Mouse (Mus musculus) CH12.LX (cell line): ENCODE data around the gene Igf1r. TPM values are rescaled to one million over a fixed set of nuclear protein-coding genes. Genes with fewer than 3 reads are reported as not detected.

ENCODE experiments used
- DNase-seq: peaks from one replicate; pipeline ENCODE4 v3.0.0-alpha.2; 2013; ENCODE audit errors: extremely low read depth
- H3K27ac ChIP-seq: 2 replicates; pipeline ENCODE4 v1.5.1; 2012; ENCODE audit warnings: low read depth, mild to moderate bottlenecking, control low read depth, moderate library complexity; ENCODE audit not compliant: insufficient read depth
- H3K27me3 ChIP-seq: replicated peaks from 2 replicates; pipeline ENCODE3; 2012; ENCODE audit warnings: inconsistent platforms
- H3K36me3 ChIP-seq, 2 experiments: replicated peaks in 1 of 2; 2 replicates each; pipeline versions ENCODE3 to v1.6.1; 2012; ENCODE audit warnings: inconsistent platforms in 1 of 2, low read length in 1 of 2, mild to moderate bottlenecking in 1 of 2, mixed read lengths in 1 of 2, moderate library complexity in 1 of 2; ENCODE audit not compliant: control insufficient read depth in 1 of 2, insufficient read depth in 1 of 2
- H3K4me1 ChIP-seq, 2 experiments: 2 replicates each; pipeline ENCODE4 v1.6.1; 2012; ENCODE audit warnings: inconsistent platforms in 1 of 2, moderate library complexity in 1 of 2; ENCODE audit not compliant: insufficient read depth in 2 of 2, control insufficient read depth in 1 of 2
- H3K4me2 ChIP-seq: 2 replicates; pipeline ENCODE4 v1.6.1; 2012; ENCODE audit warnings: low read depth, mild to moderate bottlenecking, control low read depth; ENCODE audit not compliant: poor library complexity, insufficient read depth, severe bottlenecking
- H3K4me3 ChIP-seq, 3 experiments: fragments of 150-350 bp in 1 of 3; sonication (generic) in 1 of 3; replicated peaks in 1 of 3; 2 replicates each; pipeline versions ENCODE3 to v1.5.1; 2011 to 2012; ENCODE audit warnings: low read depth in 2 of 3, low read length in 2 of 3, mild to moderate bottlenecking in 2 of 3, moderate library complexity in 2 of 3, control low read depth in 1 of 3, improper control_type of control experiment in 1 of 3, inconsistent platforms in 1 of 3, mixed read lengths in 1 of 3; ENCODE audit not compliant: poor library complexity in 1 of 3
- H3K79me2 ChIP-seq: replicated peaks from 2 replicates; pipeline ENCODE4 v1.6.1; 2012; ENCODE audit warnings: mild to moderate bottlenecking, moderate library complexity; ENCODE audit not compliant: control insufficient read depth, poor library complexity, insufficient read depth, severe bottlenecking; ENCODE audit errors: extremely low read depth
- H3K9ac ChIP-seq: 2 replicates; pipeline ENCODE4 v1.6.1; 2012; ENCODE audit warnings: low read depth, mild to moderate bottlenecking, control low read depth, moderate library complexity; ENCODE audit not compliant: insufficient read depth
- H3K9me3 ChIP-seq: replicated peaks from 2 replicates; pipeline ENCODE3; 2012; ENCODE audit warnings: low read length, inconsistent platforms, mixed read lengths
- BHLHE40 ChIP-seq: IDR thresholded peaks from 2 replicates; pipeline ENCODE4 v1.6.1; 2011; ENCODE audit warnings: mild to moderate bottlenecking, low read depth, low read length, improper control_type of control experiment
- CHD2 ChIP-seq: IDR thresholded peaks from 2 replicates; pipeline ENCODE4 v1.6.1; 2011; ENCODE audit warnings: low read length, improper control_type of control experiment
- CTCF ChIP-seq, 2 experiments: IDR thresholded peaks in 1 of 2; conservative IDR thresholded peaks in 1 of 2; 2 replicates each; pipeline ENCODE4 v1.5.1; 2011 to 2012; ENCODE audit warnings: low read depth in 2 of 2, low read length in 2 of 2, improper control_type of control experiment in 1 of 2, inconsistent platforms in 1 of 2, mild to moderate bottlenecking in 1 of 2, moderate library complexity in 1 of 2
- ELF1 ChIP-seq: IDR thresholded peaks from 2 replicates; pipeline ENCODE4 v1.6.1; 2014; ENCODE audit warnings: low read depth, mild to moderate bottlenecking, inconsistent platforms, low read length, improper control_type of control experiment
- EP300 ChIP-seq: IDR thresholded peaks from 2 replicates; pipeline ENCODE4 v1.6.1; 2011; ENCODE audit warnings: low read length, improper control_type of control experiment
- GABPA ChIP-seq: IDR thresholded peaks from 2 replicates; pipeline ENCODE4 v1.6.1; 2012; ENCODE audit warnings: low read depth, low read length, improper control_type of control experiment, inconsistent platforms; ENCODE audit not compliant: insufficient replicate concordance
- IRF4 ChIP-seq: IDR thresholded peaks from 2 replicates; pipeline ENCODE4 v1.6.1; 2014; ENCODE audit warnings: low read depth, mild to moderate bottlenecking, inconsistent platforms, low read length, improper control_type of control experiment
- JUN ChIP-seq: IDR thresholded peaks from 2 replicates; pipeline ENCODE4 v1.6.1; 2011; ENCODE audit warnings: low read depth, mild to moderate bottlenecking, low read length, improper control_type of control experiment, moderate library complexity; ENCODE audit not compliant: insufficient read depth
- MAFK ChIP-seq: IDR thresholded peaks from 2 replicates; pipeline ENCODE4 v1.6.1; 2011; ENCODE audit warnings: low read length, improper control_type of control experiment; ENCODE audit not compliant: insufficient replicate concordance
- MAX ChIP-seq: IDR thresholded peaks from 2 replicates; pipeline ENCODE4 v1.6.1; 2011; ENCODE audit warnings: low read length, improper control_type of control experiment
- MAZ ChIP-seq: IDR thresholded peaks from 2 replicates; pipeline ENCODE4 v1.6.1; 2012; ENCODE audit warnings: low read depth, mild to moderate bottlenecking, inconsistent platforms, low read length, improper control_type of control experiment, moderate library complexity
- MEF2A ChIP-seq: IDR thresholded peaks from 2 replicates; pipeline ENCODE4 v1.6.1; 2014; ENCODE audit warnings: low read depth, mild to moderate bottlenecking, inconsistent platforms, low read length, improper control_type of control experiment, borderline replicate concordance
- MXI1 ChIP-seq: IDR thresholded peaks from 2 replicates; pipeline ENCODE4 v1.6.1; 2011; ENCODE audit warnings: mild to moderate bottlenecking, low read depth, low read length, improper control_type of control experiment
- NRF1 ChIP-seq: IDR thresholded peaks from 2 replicates; pipeline ENCODE4 v1.6.1; 2014; ENCODE audit warnings: low read depth, mild to moderate bottlenecking, inconsistent platforms, low read length, improper control_type of control experiment, moderate library complexity
- PAX5 ChIP-seq: IDR thresholded peaks from 2 replicates; pipeline ENCODE4 v1.6.1; 2012; ENCODE audit warnings: low read length, inconsistent platforms, mixed read lengths
- POLR2A ChIP-seq: IDR thresholded peaks from 2 replicates; pipeline ENCODE4 v1.6.1; 2011; ENCODE audit warnings: low read depth, mild to moderate bottlenecking, improper control_type of control experiment, low read length
- POLR2AphosphoS2 ChIP-seq: IDR thresholded peaks from 2 replicates; pipeline ENCODE4 v1.6.1; 2011; ENCODE audit warnings: low read depth, low read length, improper control_type of control experiment
- RAD21 ChIP-seq: IDR thresholded peaks from 2 replicates; pipeline ENCODE4 v1.6.1; 2011; ENCODE audit warnings: low read depth, mild to moderate bottlenecking, low read length, improper control_type of control experiment, moderate library complexity
- RCOR1 ChIP-seq: conservative IDR thresholded peaks from 2 replicates; pipeline ENCODE4 v1.6.1; 2012; ENCODE audit warnings: low read depth, mild to moderate bottlenecking, inconsistent platforms, low read length, improper control_type of control experiment
- SIN3A ChIP-seq: IDR thresholded peaks from 2 replicates; pipeline ENCODE4 v1.6.1; 2012; ENCODE audit warnings: low read length, improper control_type of control experiment, inconsistent platforms
- SMC3 ChIP-seq: IDR thresholded peaks from 2 replicates; pipeline ENCODE4 v1.6.1; 2011; ENCODE audit warnings: low read depth, low read length, improper control_type of control experiment
- TCF12 ChIP-seq: IDR thresholded peaks from 2 replicates; pipeline ENCODE4 v1.6.1; 2014; ENCODE audit warnings: low read depth, mild to moderate bottlenecking, inconsistent platforms, low read length, improper control_type of control experiment
- ZC3H11A ChIP-seq: IDR thresholded peaks from 2 replicates; pipeline ENCODE4 v1.6.1; 2012; ENCODE audit warnings: low read depth, mild to moderate bottlenecking, inconsistent platforms, low read length, improper control_type of control experiment
- ZKSCAN1 ChIP-seq: IDR thresholded peaks from 2 replicates; pipeline ENCODE4 v1.6.1; 2012; ENCODE audit warnings: low read depth, inconsistent platforms, low read length, improper control_type of control experiment, borderline replicate concordance
- ZNF384 ChIP-seq: IDR thresholded peaks from 2 replicates; pipeline ENCODE4 v1.6.1; 2012; ENCODE audit warnings: low read depth, low read length, improper control_type of control experiment, inconsistent platforms
- dilution Hi-C: fragments of 300-500 bp; cut with MboI; formaldehyde crosslinking; loops from 2 replicates; pipeline ENCODE4 v1.14.3; 2020; ENCODE audit warnings: low sequenced_read_pairs; ENCODE audit not compliant: extremely low pct_unique_long_range_greater_than_20kb, extremely low pct_ligation_motif_present
- in situ Hi-C: fragments of 300-500 bp; cut with MboI; formaldehyde crosslinking; loops from 3 replicates; pipeline ENCODE4 v1.14.3; 2019; ENCODE audit warnings: low sequenced_read_pairs, low pct_ligation_motif_present, low pct_unique_long_range_greater_than_20kb, mixed read lengths
- polyA plus RNA-seq: library from polyadenylated mRNA; unstranded; fragments of >175 nt; gene quantifications from 2 replicates; pipeline ENCODE4 v1.2.1, GENCODE M21; 2012; ENCODE audit warnings: low read depth; ENCODE audit not compliant: insufficient read length
- total RNA-seq, 2 experiments: library from RNA; depleted of rRNA; stranded (reverse); fragments of 300-350 nt in 1 of 2; fragments of >200 nt in 1 of 2; gene quantifications; 2 replicates each; pipeline ENCODE4 v1.2.3; 2012 to 2014

The Igf1r gene
- total and polyA plus RNA-seq, 3 experiments, result 0.19 to 1.6 (median 0.29) TPM

DNA sequence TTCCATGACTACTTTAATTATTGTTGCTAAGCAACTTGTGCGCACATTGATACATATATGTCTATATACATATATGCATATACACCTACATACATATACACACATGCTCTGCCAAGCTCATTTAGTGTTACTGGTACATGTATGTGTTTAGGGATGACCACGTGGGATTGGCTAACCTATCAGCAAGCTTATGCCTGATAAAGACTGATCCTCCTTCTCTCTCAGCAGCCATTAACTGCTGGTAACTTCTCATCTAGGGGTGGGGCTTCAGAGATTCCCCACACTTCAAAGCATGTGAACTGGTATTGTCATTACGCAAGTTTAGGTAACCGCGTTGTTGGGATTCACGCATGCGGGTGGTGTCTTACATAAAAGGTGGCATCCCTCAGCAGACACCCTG, 247.0 kb downstream of the Igf1r start:
- H3K27me3 ChIP-seq, result no peaks in the 10 kb centered on the region
- no peak overlapping the region for H3K9ac ChIP-seq
- no peak overlapping the region for H3K27ac ChIP-seq
- no peaks in the 10 kb centered on the region for H3K36me3 ChIP-seq
- no peak overlapping the region for H3K4me2 ChIP-seq
- in situ Hi-C loops (no loop called here), dilution Hi-C loops (no loop called here)
- H3K79me2 ChIP-seq, result no peaks in the 10 kb centered on the region
- no peak for DNase-seq
- TF ChIP-seq NRF1 (no peak), MXI1 (no peak), GABPA (no peak), MAFK (no peak), IRF4 (no peak), CHD2 (no peak), MEF2A (no peak), ELF1 (no peak), RCOR1 (no peak), EP300 (no peak), ZC3H11A (no peak), SIN3A (no peak), POLR2AphosphoS2 (no peak), JUN (no peak), PAX5 (no peak), BHLHE40 (no peak), ZKSCAN1 (no peak), MAZ (no peak), CTCF (conservative IDR thresholded peaks at IDR 0.05 in 1 of 2, IDR thresholded peaks at IDR 0.05 in 1 of 2; ENCODE audit: low read depth in 2 of 2, low read length in 2 of 2) (no peak), POLR2A (no peak)
- no peaks in the 10 kb centered on the region for H3K9me3 ChIP-seq
- H3K4me1 ChIP-seq, result peaks cover 7 to 15% of the 10 kb centered on the region in 2 experiments; a peak in 3 of 4 replicates
- H3K4me3 ChIP-seq, result no peak overlapping the region

DNA sequence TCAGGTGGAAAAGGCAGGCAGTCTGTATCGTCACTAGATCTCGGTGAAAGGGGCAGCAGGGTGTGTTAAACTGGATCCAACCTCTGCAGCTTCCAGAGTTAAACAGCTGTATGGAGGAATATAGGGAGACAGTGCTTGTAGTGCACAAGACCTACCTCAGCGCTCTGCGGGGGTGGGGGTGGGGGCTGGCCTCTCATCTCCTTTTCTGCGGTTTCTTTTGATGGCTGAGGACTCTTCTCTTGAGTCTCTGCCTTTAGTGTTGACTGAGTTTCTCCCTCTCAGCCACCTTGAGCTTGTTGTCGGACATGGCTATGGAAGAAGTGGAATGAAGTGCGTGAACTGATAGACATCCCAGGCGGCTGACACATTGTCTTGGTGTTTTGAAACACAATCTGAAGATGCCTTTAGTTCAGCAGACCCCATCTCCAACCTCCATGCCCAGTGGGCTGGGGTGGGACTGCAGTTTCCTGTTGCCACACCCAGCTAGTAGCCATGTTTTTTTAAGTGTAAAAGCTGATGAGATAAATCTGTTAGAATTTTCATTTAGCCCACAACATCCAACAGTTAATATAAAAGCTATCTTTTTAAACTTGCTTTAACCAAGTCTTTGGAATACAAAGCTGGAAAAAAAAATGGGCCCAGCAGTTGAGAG, 253.3 kb downstream of the Igf1r start:
- Histone ChIP-seq H3K4me2 (no peak overlapping the region), H3K4me3 (no peak overlapping the region), H3K4me1 (peaks cover 11 to 36% of the 10 kb centered on the region in 2 experiments), H3K9ac (no peak overlapping the region), H3K9me3 (no peaks in the 10 kb centered on the region), H3K36me3 (no peaks in the 10 kb centered on the region), H3K27ac (no peak overlapping the region), H3K79me2 (no peaks in the 10 kb centered on the region), H3K27me3 (no peaks in the 10 kb centered on the region)
- dilution Hi-C loops, result no loop called here
- in situ Hi-C loops, result no loop called here
- TF ChIP-seq MAFK, result no peak
- TF ChIP-seq RCOR1, result no peak
- TF ChIP-seq MEF2A, result no peak
- TF ChIP-seq SIN3A, result no peak
- TF ChIP-seq ZNF384, result no peak
- TF ChIP-seq TCF12, result no peak
- no peak for TF ChIP-seq MAX
- no peak for TF ChIP-seq IRF4
- no peak for TF ChIP-seq SMC3
- TF ChIP-seq RAD21, result no peak
- TF ChIP-seq GABPA, result no peak
- TF ChIP-seq POLR2A, result no peak
- TF ChIP-seq MAZ, result no peak
- no peak for DNase-seq
